ENCODE assay signal across 8 mouse cellular contexts in the genomic region with DNA sequence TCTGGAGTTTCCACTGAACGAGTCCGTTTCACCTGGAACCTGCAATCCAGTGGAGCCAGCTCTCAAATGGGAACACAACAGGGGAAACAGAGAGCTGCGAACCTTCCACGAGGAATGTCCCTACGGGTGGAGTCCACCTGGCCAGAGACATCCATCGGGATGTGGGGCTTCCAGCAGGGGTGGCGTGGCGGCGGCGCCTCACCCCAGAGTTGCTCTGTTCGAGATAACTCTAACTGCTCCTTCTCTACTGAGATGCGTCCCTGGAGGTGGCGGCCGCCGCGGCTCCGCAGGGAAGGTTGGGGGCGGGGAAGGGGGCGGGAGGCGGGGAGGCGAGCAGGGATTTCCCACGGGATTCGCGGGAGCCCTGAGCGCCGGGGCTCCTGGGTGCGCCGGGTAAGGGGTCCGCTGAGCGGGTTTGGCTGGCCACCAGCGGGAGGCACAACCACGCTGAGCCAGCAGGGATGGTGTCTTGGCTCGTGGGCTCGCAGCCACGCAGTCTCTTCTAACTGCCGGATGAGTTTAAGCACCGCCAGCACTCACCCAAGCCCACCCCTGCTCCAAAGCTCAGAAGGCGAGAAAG. TPM values are rescaled to one million over a fixed set of nuclear protein-coding genes. Genes with fewer than 3 reads are reported as not detected.
DNase-seq lines count a peak whose midpoint lies in the region; ATAC-seq lines count a peak whose summit lies in the region.

No protein-coding gene starts in this region.

- peak; percentile 28 to 45 for DNase-seq in frontal cortex, postnatal 10 days (ENCODE audit: low spot score in 2 of 2)
- DNase-seq in urinary bladder, postnatal 14 days (ENCODE audit: low spot score): peak; percentile 3
- DNase-seq in urinary bladder, postnatal 36 days (ENCODE audit: low spot score in 2 of 2): no peak
- peak; percentile 22 for DNase-seq in kidney, postnatal 10 days
- DNase-seq in right cerebral cortex, adult 18-20 months: peak; percentile 31
- DNase-seq in urinary bladder, postnatal 10 days (ENCODE audit: low spot score): no peak

- ATAC-seq in frontal cortex, adult (ENCODE audit: low TSS enrichment): no peak
- no peak for ATAC-seq in erythroblast, adult 5-6 weeks (replicated peaks; ENCODE audit: low FRiP score, poor library complexity, severe bottlenecking)

RNA-seq across cellular contexts. Expression of gene Ephb1, which starts 1.3 kb away (rescaled TPM):
- total RNA-seq in erythroblast, adult 5-6 weeks (2015; ENCODE audit: low replicate concordance): 0.84 TPM in 1 of 2 replicates, not detected in the other
- total RNA-seq in erythroblast, adult 5-6 weeks (2017; ENCODE audit: low replicate concordance): 0.17 TPM in 1 of 2 replicates, not detected in the other

Comparison
In these comparisons a context has a peak if more than half of its experiments do, and no peak if none do; other contexts are left out.
1. DNase-seq: peak in frontal cortex, postnatal 10 days (2 of 2), urinary bladder, postnatal 14 days (single experiment), kidney, postnatal 10 days (single experiment) and right cerebral cortex, adult 18-20 months (single experiment); none in urinary bladder, postnatal 36 days (0 of 2) and urinary bladder, postnatal 10 days (single experiment).